Mouse (Mus musculus) CH12.LX (cell line): ENCODE measurements around the gene Cipc.

Source experiments
- CHD1 ChIP-seq: IDR thresholded peaks from 2 replicates; pipeline ENCODE4 v1.6.1; 2012; ENCODE audit warnings: low read depth, low read length, improper control_type of control experiment, inconsistent platforms
- TCF12 ChIP-seq: IDR thresholded peaks from 2 replicates; pipeline ENCODE4 v1.6.1; 2014; ENCODE audit warnings: low read depth, mild to moderate bottlenecking, inconsistent platforms, low read length, improper control_type of control experiment

DNA sequence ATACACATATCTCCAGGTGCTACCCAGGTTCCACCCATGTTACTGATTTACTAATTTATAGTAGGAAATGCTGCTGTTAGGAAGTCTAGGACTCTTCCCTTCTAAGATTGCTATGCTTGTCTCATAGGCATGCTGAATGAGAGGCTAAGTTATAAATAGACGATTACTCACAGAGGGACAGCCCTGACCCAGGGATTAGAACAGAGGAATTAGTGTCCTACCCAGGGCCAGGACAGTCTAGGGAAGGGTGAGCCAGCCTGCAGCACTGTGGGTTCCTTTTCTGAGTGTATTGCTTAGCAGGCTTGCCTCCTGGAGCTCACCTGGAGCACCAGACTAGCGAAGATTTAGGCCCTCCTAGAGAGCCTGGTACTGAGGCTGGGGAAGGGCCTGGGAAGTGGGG lies 9.1 kb downstream of the Cipc start:
- no peak for TF ChIP-seq TCF12
- TF ChIP-seq CHD1: no peak
